Mouse (Mus musculus) limb, embryonic 11.5 days (tissue): ENCODE measurements around the gene Ctnnd2. TPM values are rescaled to one million over a fixed set of nuclear protein-coding genes. Genes with fewer than 3 reads are reported as not detected.
A peak's percentile ranks its signal among the peaks of the same experiment; 100 is the strongest.

Experiments used
- ATAC-seq: fragments of 200-750 bp; cut with Nextera tagmentation; 2 replicates; pipeline ENCODE4 v1.8.0; 2017; ENCODE audit warnings: low read depth; ENCODE audit not compliant: insufficient number of reproducible peaks, low FRiP score, low TSS enrichment
- DNase-seq: peaks from one replicate; pipeline ENCODE4 v3.0.0-alpha.2; 2015; ENCODE audit warnings: low spot score
- H3K27ac ChIP-seq: fragments of 300-500 bp; sonication (generic); replicated peaks from 2 replicates; pipeline ENCODE4 v1.5.1; 2014; ENCODE audit warnings: low read depth, mild to moderate bottlenecking, low read length
- H3K27me3 ChIP-seq: fragments of 300-500 bp; sonication (generic); 2 replicates; pipeline ENCODE4 v1.6.1; 2014; ENCODE audit warnings: mild to moderate bottlenecking, low read length, mixed read lengths; ENCODE audit not compliant: control insufficient read depth, insufficient read depth
- H3K36me3 ChIP-seq: fragments of 300-500 bp; sonication (generic); 2 replicates; pipeline ENCODE4 v1.6.1; 2014; ENCODE audit warnings: mild to moderate bottlenecking, low read length, moderate library complexity, mixed read lengths; ENCODE audit not compliant: control insufficient read depth, insufficient read depth
- H3K4me1 ChIP-seq: fragments of 300-500 bp; sonication (generic); 2 replicates; pipeline ENCODE4 v1.6.1; 2014; ENCODE audit warnings: low read length, mixed read lengths; ENCODE audit not compliant: control insufficient read depth, insufficient read depth
- H3K4me2 ChIP-seq: fragments of 300-500 bp; sonication (generic); 2 replicates; pipeline ENCODE4 v1.6.1; 2014; ENCODE audit warnings: low read depth, mild to moderate bottlenecking, moderate library complexity; ENCODE audit not compliant: severe bottlenecking
- H3K4me3 ChIP-seq: fragments of 300-500 bp; sonication (generic); 2 replicates; pipeline ENCODE4 v1.5.1; 2014; ENCODE audit warnings: low read depth, low read length
- H3K9ac ChIP-seq: fragments of 300-500 bp; sonication (generic); 2 replicates; pipeline ENCODE4 v1.6.1; 2014; ENCODE audit warnings: mild to moderate bottlenecking, low read length
- H3K9me3 ChIP-seq: fragments of 300-500 bp; sonication (generic); 2 replicates; pipeline ENCODE4 v1.6.1; 2016; ENCODE audit warnings: low read length; ENCODE audit not compliant: control insufficient read depth
- WGBS: fragments of 180-500 bp; shearing (Covaris S2); extraction: QIAGEN DNeasy Blood & Tissue Kit; methylation state at CpG from one replicate; pipeline ENCODE4 v1.1.7; 2014; 5-methylcytosine and 5-hydroxymethylcytosine counted together
- polyA plus RNA-seq: library from polyadenylated mRNA; unstranded; fragments of >200 nt; fragmentation: Nextera tagmentation; extraction: Ambion mirVana; gene quantifications from 2 replicates; pipeline ENCODE4 v1.2.1, GENCODE M21; 2014

Ctnnd2 gene
- polyA plus RNA-seq, 1 experiment from 2014 or later: 2.5 TPM

GRCm38 (mm10) chr15:30333336-30334310 lies 161.2 kb downstream of the Ctnnd2 start:
- ATAC-seq: no peak
- Histone ChIP-seq H3K9me3 (no peaks in the 10 kb centered on the region), H3K4me1 (no peaks in the 10 kb centered on the region), H3K27me3 (no peaks in the 10 kb centered on the region), H3K36me3 (no peaks in the 10 kb centered on the region), H3K9ac (no peak overlapping the region), H3K4me3 (no peak overlapping the region), H3K27ac (no peak overlapping the region), H3K4me2 (no peak overlapping the region)
- WGBS: 77% methylated on average over 2 of the region's 2 CpGs
- DNase-seq: no peak

GRCm38 (mm10) chr15:30338585-30339197 lies 166.3 kb downstream of the Ctnnd2 start:
- DNase-seq (peak; percentile 21), ATAC-seq (no peak)
- H3K9ac ChIP-seq: no peak overlapping the region
- no peaks in the 10 kb centered on the region for H3K36me3 ChIP-seq
- WGBS: 65% methylated on average over 6 of the region's 6 CpGs
- no peaks in the 10 kb centered on the region for H3K27me3 ChIP-seq
- H3K4me3 ChIP-seq: no peak overlapping the region
- H3K27ac ChIP-seq: no peak overlapping the region
- no peaks in the 10 kb centered on the region for H3K4me1 ChIP-seq
- no peaks in the 10 kb centered on the region for H3K9me3 ChIP-seq
- no peak overlapping the region for H3K4me2 ChIP-seq

- peak; percentile 21 for DNase-seq
- 88% methylated on average over 5 of the region's 5 CpGs for WGBS
- Histone ChIP-seq H3K9ac (no peak overlapping the region), H3K4me3 (no peak overlapping the region), H3K27ac (no peak overlapping the region), H3K27me3 (no peaks in the 10 kb centered on the region), H3K9me3 (no peaks in the 10 kb centered on the region), H3K4me2 (no peak overlapping the region), H3K4me1 (no peaks in the 10 kb centered on the region), H3K36me3 (no peaks in the 10 kb centered on the region)
- no peak for ATAC-seq
Observed at GRCm38 (mm10) chr15:30345754-30346153, 173.4 kb downstream of the Ctnnd2 start.

GRCm38 (mm10) chr15:30364491-30364890 lies 192.1 kb downstream of the Ctnnd2 start:
- H3K27me3 ChIP-seq: no peaks in the 10 kb centered on the region
- H3K4me1 ChIP-seq: no peaks in the 10 kb centered on the region
- no peaks in the 10 kb centered on the region for H3K9me3 ChIP-seq
- DNase-seq (no peak), ATAC-seq (no peak)
- 94% methylated on average over 1 of the region's 1 CpGs for WGBS
- H3K9ac ChIP-seq: no peak overlapping the region
- H3K4me3 ChIP-seq: no peak overlapping the region
- no peak overlapping the region for H3K27ac ChIP-seq
- no peaks in the 10 kb centered on the region for H3K36me3 ChIP-seq
- no peak overlapping the region for H3K4me2 ChIP-seq

- no peak for DNase-seq
- Histone ChIP-seq H3K36me3 (no peaks in the 10 kb centered on the region), H3K27ac (no peak overlapping the region), H3K4me1 (no peaks in the 10 kb centered on the region), H3K4me2 (no peak overlapping the region), H3K27me3 (no peaks in the 10 kb centered on the region), H3K9me3 (no peaks in the 10 kb centered on the region), H3K4me3 (no peak overlapping the region), H3K9ac (no peak overlapping the region)
- 56% methylated on average over 7 of the region's 7 CpGs for WGBS
- no peak for ATAC-seq
Observed at GRCm38 (mm10) chr15:30369997-30370396, 197.6 kb downstream of the Ctnnd2 start.

- ATAC-seq (no peak), DNase-seq (no peak)
- 84% methylated on average over 2 of the region's 2 CpGs for WGBS
- Histone ChIP-seq H3K4me3 (no peak overlapping the region), H3K36me3 (no peaks in the 10 kb centered on the region), H3K4me2 (no peak overlapping the region), H3K9me3 (no peaks in the 10 kb centered on the region), H3K27me3 (no peaks in the 10 kb centered on the region), H3K4me1 (no peaks in the 10 kb centered on the region), H3K9ac (no peak overlapping the region), H3K27ac (no peak overlapping the region)
Observed at GRCm38 (mm10) chr15:30371151-30371550, 198.8 kb downstream of the Ctnnd2 start.

- H3K4me3 ChIP-seq: no peak overlapping the region
- DNase-seq (no peak), ATAC-seq (no peak)
- WGBS: 88% methylated on average over 6 of the region's 6 CpGs
- no peaks in the 10 kb centered on the region for H3K36me3 ChIP-seq
- H3K9ac ChIP-seq: no peak overlapping the region
- no peaks in the 10 kb centered on the region for H3K27me3 ChIP-seq
- no peaks in the 10 kb centered on the region for H3K4me1 ChIP-seq
- H3K27ac ChIP-seq: no peak overlapping the region
- no peak overlapping the region for H3K4me2 ChIP-seq
- H3K9me3 ChIP-seq: no peaks in the 10 kb centered on the region
Observed at GRCm38 (mm10) chr15:30373654-30374215, 201.3 kb downstream of the Ctnnd2 start.

- ATAC-seq: no peak
Observed at GRCm38 (mm10) chr15:30374907-30375306, 202.5 kb downstream of the Ctnnd2 start.

More at GRCm38 (mm10) chr15:30374907-30375306, 202.5 kb downstream of the Ctnnd2 start:
- Histone ChIP-seq H3K27ac (no peak overlapping the region), H3K9ac (no peak overlapping the region), H3K4me2 (no peak overlapping the region), H3K4me3 (no peak overlapping the region), H3K36me3 (no peaks in the 10 kb centered on the region), H3K4me1 (no peaks in the 10 kb centered on the region), H3K9me3 (no peaks in the 10 kb centered on the region), H3K27me3 (no peaks in the 10 kb centered on the region)
- 84% methylated on average over 5 of the region's 5 CpGs for WGBS
- DNase-seq: no peak
